Mouse (Mus musculus) E14TG2a.4 (cell line): ENCODE measurements around the gene Dnah2.

ENCODE experiments used
- H3K27me3 ChIP-seq: 2 replicates; pipeline ENCODE4 v1.6.1; 2014; ENCODE audit warnings: low read length, control low read depth; ENCODE audit not compliant: insufficient read depth
- H3K36me3 ChIP-seq: 2 replicates; pipeline ENCODE4 v1.6.1; 2014; ENCODE audit warnings: low read length, control low read depth; ENCODE audit not compliant: insufficient read depth
- H3K4me1 ChIP-seq: replicated peaks from 2 replicates; pipeline ENCODE4 v1.6.1; 2014; ENCODE audit warnings: low read depth, low read length, control low read depth
- H3K4me3 ChIP-seq: replicated peaks from 2 replicates; pipeline ENCODE4 v1.5.1; 2014; ENCODE audit warnings: mild to moderate bottlenecking, low read length
- H3K9me3 ChIP-seq: 2 replicates; pipeline ENCODE4 v1.6.1; 2014; ENCODE audit warnings: low read length, control low read depth
- CTCF ChIP-seq: conservative IDR thresholded peaks from 2 replicates; pipeline ENCODE4 v1.5.1; 2014; ENCODE audit warnings: low read length
- NANOG ChIP-seq: IDR thresholded peaks from 2 replicates; pipeline ENCODE4 v1.6.1; 2014; ENCODE audit warnings: borderline replicate concordance, low read length, mixed read lengths
- POU5F1 ChIP-seq: IDR thresholded peaks from 2 replicates; pipeline ENCODE4 v1.6.1; 2014; ENCODE audit warnings: low read length, borderline replicate concordance

Dnah2 gene

DNA sequence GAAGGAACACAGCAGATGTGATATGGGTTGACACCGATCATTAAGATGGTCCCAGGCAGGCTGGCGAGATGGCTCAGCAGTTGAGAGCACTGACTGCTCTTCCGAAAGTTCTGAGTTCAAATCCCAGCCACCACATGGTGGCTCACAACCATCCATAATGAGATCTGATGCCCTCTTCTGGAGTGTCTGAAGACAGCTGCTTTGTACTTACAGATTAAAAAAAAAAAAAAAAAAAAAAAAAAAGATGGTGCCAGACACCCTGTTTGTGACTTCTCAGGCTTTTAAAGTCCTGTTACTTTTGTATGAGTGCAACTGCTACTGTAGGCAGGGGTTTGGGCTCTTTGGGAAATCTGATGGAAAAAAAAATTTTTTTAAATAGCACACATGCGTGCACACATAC lies 160.2 kb downstream of the Dnah2 start:
- H3K9me3 ChIP-seq: no peaks in the 10 kb centered on the region
- H3K27me3 ChIP-seq: no peaks in the 10 kb centered on the region
- peaks cover 25% of the 10 kb centered on the region for H3K4me1 ChIP-seq
- H3K4me3 ChIP-seq: no peak overlapping the region
- peaks cover 26% of the 10 kb centered on the region for H3K36me3 ChIP-seq
- TF ChIP-seq POU5F1: no peak
- no peak for TF ChIP-seq NANOG
- TF ChIP-seq CTCF: no peak

GRCm38 (mm10) chr11:69386758-69387157 lies 162.2 kb downstream of the Dnah2 start:
- no peak overlapping the region for H3K4me3 ChIP-seq
- H3K27me3 ChIP-seq: no peaks in the 10 kb centered on the region
- no peak for TF ChIP-seq POU5F1
- TF ChIP-seq CTCF: no peak
- TF ChIP-seq NANOG: no peak
- peaks cover 17% of the 10 kb centered on the region for H3K36me3 ChIP-seq
- H3K9me3 ChIP-seq: no peaks in the 10 kb centered on the region
- H3K4me1 ChIP-seq: peaks cover 24% of the 10 kb centered on the region

DNA sequence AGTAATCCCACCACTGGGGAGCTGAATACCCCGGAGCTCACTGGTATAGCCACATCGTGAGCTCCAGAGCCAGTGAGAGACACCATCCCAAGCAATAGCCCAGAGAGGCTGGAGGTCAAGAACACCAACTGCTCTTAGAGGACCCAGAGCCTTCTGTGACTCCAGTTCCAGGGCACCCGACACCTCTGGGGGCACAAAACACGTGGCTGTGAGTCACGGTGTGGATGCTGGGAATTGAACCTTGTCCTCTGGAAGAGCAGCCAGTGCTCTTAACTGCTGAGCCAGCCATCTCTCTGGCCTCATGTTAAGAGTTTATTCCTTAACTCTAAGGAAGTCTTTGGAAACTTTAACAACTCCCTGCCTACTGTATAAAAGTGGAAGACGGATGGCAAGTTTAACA lies 163.9 kb downstream of the Dnah2 start:
- H3K4me1 ChIP-seq: peaks cover 14% of the 10 kb centered on the region

DNA sequence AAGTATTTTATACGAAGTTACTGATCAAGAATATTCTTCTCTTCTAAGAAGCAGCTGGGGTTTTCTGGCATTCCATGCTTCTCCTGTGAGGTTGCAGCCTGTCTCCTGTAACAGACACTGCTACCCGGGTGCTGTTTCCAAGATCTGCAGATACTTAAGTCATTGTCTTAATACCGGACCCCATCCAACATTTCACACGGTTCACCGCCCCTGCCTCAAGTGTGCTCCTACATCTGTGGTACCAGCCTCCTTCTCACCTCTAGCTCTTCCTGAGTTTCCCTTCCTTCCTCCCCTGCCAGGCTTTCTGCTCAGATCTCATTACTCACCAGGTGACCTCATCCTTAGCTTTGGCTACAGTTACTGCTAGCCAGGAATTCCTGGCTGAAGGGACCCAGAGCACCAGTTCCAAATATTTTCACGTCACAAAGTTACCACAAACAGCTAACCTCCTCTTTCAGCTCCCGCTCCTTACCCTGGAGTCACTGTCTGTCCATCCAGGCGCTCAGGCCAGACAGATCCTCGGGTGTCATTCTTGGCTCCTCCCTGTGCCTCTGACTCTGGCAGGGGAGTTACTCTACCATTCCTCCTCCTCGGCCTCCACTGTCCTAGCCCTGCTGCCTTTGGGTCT lies 166.3 kb downstream of the Dnah2 start:
- H3K9me3 ChIP-seq: no peaks in the 10 kb centered on the region
- H3K36me3 ChIP-seq: peaks cover 3% of the 10 kb centered on the region; the same call in 1 of the 2 replicates
- TF ChIP-seq CTCF (no peak), NANOG (no peak), POU5F1 (no peak)
- H3K4me3 ChIP-seq: no peak overlapping the region
- H3K4me1 ChIP-seq: peaks cover 7% of the 10 kb centered on the region
- H3K27me3 ChIP-seq: no peaks in the 10 kb centered on the region

More for the DNA sequence above, 163.9 kb downstream of the Dnah2 start:
- peaks cover 12% of the 10 kb centered on the region for H3K36me3 ChIP-seq
- no peak for TF ChIP-seq POU5F1
- TF ChIP-seq NANOG: no peak
- no peak for TF ChIP-seq CTCF
- H3K27me3 ChIP-seq: no peaks in the 10 kb centered on the region
- no peaks in the 10 kb centered on the region for H3K9me3 ChIP-seq
- H3K4me3 ChIP-seq: no peak overlapping the region

GRCm38 (mm10) chr11:69381356-69381755 lies 167.6 kb downstream of the Dnah2 start:
- H3K4me1 ChIP-seq: peaks cover 7% of the 10 kb centered on the region
- no peak for TF ChIP-seq NANOG
- no peak for TF ChIP-seq CTCF
- no peak for TF ChIP-seq POU5F1

GRCm38 (mm10) chr11:69379600-69379999 lies 169.3 kb downstream of the Dnah2 start:
- no peaks in the 10 kb centered on the region; the same call in 1 of the 2 replicates for H3K27me3 ChIP-seq
- TF ChIP-seq POU5F1 (no peak), CTCF (no peak), NANOG (no peak)
- no peaks in the 10 kb centered on the region for H3K9me3 ChIP-seq
- no peak overlapping the region for H3K4me3 ChIP-seq
- H3K36me3 ChIP-seq: peaks cover 3% of the 10 kb centered on the region; the same call in 1 of the 2 replicates
- H3K4me1 ChIP-seq: peaks cover 7% of the 10 kb centered on the region

More at GRCm38 (mm10) chr11:69381356-69381755, 167.6 kb downstream of the Dnah2 start:
- Histone ChIP-seq H3K27me3 (no peaks in the 10 kb centered on the region), H3K36me3 (peaks cover 3% of the 10 kb centered on the region; the same call in 1 of the 2 replicates), H3K4me3 (no peak overlapping the region), H3K9me3 (no peaks in the 10 kb centered on the region)

- TF ChIP-seq POU5F1 (no peak), CTCF (no peak), NANOG (no peak)
- Histone ChIP-seq H3K4me3 (no peak overlapping the region), H3K27me3 (peaks cover 4% of the 10 kb centered on the region; the same call in 1 of the 2 replicates), H3K36me3 (no peaks in the 10 kb centered on the region), H3K9me3 (no peaks in the 10 kb centered on the region), H3K4me1 (peaks cover 13% of the 10 kb centered on the region)
These were observed 171.1 kb downstream of the Dnah2 start for GRCm38 (mm10) chr11:69377766-69378165.

- peaks cover 23% of the 10 kb centered on the region for H3K27me3 ChIP-seq
- H3K4me1 ChIP-seq: peaks cover 30% of the 10 kb centered on the region
- no peak for TF ChIP-seq POU5F1
- TF ChIP-seq NANOG: no peak
- TF ChIP-seq CTCF: no peak
- H3K4me3 ChIP-seq: no peak overlapping the region
- no peaks in the 10 kb centered on the region for H3K9me3 ChIP-seq
- no peaks in the 10 kb centered on the region for H3K36me3 ChIP-seq
These were observed 173.3 kb downstream of the Dnah2 start for GRCm38 (mm10) chr11:69375646-69376045.
